Mouse (Mus musculus) mature B cell (primary cell): Measurements from ENCODE around the gene B4galnt1.
"Not testable (repeated sequence)": the region's sequence is repeated elsewhere in the genome, so short reads cannot be mapped to it uniquely, and the experiment has no call there.

ENCODE experiments used
- in situ Hi-C: fragments of 300-500 bp; cut with MboI; formaldehyde crosslinking; loops from 2 replicates; pipeline ENCODE4 v1.14.3; 2019

B4galnt1 gene

DNA sequence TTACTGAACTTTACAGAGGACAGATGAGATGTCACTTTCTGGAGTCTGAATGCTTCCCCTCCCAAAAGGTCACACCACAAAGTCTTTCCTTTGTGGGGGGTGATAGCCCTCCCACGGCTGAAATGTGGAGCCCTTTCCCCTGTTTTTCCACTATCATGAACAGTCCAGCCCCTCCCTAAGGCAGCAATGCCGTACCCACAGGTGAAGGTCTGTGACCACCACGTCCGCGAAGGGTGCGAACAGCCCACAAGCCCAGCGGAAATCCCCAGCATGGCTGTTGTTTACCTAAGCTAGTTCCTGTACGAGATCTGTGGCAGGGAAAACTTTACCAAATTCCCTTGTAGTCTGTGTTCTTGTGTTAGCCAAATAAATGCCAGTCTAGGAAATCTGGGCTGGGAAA, 23.5 kb upstream of the B4galnt1 start:
- in situ Hi-C loops: no loop called here

DNA sequence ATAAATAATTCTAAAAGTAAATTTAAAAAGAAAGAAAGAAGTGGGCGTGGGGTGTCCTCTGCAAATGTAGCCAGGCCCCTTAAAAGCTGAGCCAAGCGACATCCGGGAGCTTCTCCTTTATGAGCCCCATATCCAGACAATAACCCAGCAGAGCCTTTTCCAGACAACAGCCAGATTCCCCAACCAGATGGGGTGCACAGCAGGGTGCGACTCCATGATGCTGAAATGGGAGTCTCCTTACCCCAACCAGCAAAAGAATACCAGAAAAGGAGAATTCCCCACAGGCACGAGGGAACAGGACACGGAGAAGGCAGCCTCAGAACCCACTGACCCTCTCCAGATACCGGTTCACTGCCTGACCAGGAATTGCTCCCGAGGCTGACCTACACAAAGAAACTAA, 21.8 kb upstream of the B4galnt1 start:
- in situ Hi-C loops: no loop called here

DNA sequence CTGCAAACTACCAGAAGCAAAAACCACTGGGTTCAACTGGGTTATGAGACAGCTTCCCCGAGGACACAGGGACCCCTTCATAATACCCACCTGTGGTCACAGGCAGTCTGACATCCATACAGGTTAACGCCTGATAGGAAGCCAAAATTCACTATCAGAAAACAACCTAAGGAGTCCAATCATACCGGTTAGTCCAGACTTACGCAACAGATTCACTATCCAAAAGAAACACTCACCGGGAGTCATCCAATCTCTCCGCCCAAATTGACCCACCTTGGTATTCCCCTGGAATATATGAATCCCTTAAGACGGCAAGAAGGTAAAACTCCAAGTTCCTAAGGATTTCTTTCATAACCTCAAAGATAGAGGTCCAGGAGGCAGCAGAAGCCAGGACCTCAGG, 20.5 kb upstream of the B4galnt1 start:
- in situ Hi-C loops: no loop called here

DNA sequence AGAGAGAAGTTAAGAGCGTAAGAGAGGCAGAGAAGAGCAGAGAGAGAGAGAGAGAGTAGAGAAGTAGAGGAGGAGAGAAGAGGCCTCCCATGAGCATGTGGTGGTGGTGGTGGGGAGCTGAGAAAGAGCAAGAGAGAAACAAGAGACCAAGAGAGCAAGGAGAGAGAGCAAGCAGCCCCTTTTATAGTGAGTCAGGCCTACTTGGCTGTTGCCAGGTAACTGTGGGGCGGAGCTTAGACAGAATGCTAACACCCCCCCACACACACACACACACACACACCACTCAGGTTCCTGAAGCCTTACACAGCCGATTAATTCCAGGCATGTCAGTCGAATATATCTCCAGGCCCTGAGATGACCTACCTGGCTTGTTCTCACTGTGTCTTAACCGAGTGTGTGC, 19.7 kb upstream of the B4galnt1 start:
- in situ Hi-C loops: no loop called here

DNA sequence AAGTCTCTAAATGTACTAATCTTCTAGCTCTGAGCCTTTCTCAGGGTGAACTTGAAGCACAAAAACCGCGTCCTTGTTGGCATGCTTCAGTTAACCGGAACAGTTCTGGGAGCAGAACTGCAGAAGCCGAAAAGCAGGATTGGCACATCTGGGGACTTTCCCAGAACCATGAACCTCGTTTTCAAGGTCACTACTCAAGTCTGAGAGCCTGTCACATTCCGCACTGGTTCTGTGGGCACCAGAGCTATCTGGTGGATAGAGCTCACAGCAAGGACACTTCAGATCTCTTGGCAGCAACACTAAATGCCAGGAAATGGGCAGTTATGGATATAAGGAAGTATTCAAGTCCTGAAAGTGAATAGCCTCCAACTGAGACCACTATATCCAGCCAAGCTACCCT, 17.9 kb upstream of the B4galnt1 start:
- in situ Hi-C loops: no loop called here

DNA sequence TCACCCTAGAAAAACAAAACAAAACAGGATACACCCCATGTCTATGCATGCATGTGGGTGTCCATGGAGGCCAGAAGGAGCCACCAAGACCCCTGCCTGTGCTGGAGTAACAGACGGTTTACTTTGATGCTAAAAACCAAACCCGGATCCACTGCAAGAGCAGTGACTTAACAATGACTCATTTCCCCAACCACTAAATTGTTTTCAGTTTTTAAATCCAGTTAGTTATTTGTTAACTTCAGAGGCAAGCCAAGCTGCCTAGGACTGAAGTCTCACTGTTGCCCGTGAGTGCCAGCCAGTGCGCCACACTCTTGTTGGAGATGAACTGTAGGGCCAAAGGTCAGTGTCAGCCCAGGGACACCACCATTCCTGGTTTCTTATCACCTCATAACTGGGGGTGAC, 14.6 kb upstream of the B4galnt1 start:
- in situ Hi-C loops: no loop called here

- in situ Hi-C loops: not testable (repeated sequence)
Observed at GRCm38 (mm10) chr10:127151233-127151632, 13.8 kb upstream of the B4galnt1 start.

DNA sequence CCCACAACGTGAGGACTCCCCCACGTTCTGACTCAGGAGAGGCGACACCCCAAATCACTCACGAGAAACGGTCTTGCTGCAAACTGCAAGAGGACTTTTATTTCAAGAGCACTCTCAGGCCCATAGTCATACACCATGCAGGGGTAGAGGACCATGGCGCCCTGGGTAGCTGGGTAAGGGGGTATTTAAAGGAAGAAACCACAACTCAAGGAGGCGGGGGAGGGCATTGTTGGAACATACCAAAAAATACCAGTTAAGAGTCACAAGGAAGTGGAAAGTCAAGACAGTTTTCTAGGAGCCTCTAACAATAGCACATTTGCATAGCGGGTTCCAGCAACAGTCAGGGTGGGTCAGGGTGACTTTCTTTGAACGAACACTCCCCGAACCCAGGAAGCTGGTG, 12.5 kb upstream of the B4galnt1 start:
- in situ Hi-C loops: not testable (repeated sequence)

DNA sequence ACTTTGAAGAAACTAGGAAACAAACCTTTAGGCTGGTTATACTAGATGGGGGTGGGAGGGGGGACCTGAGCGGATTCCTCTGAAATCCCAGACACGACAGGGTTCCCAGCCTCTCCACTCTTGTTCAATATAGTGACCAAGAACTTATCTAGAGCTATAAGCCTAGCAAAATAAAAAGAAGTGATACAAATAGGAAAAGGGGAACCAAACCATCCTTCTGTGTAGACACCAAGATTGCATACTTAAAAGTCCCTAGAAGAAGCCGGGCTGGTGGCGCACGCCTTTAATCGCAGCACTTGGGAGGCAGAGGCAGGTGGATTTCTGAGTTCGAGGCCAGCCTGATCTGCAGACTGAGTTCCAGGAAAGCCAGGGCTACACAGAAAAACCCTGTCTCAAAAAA, 11.7 kb upstream of the B4galnt1 start:
- in situ Hi-C loops: no loop called here

GRCm38 (mm10) chr10:127154241-127154640, 10.8 kb upstream of the B4galnt1 start:
- in situ Hi-C loops: no loop called here

- in situ Hi-C loops: no loop called here
Observed at GRCm38 (mm10) chr10:127154652-127155051, 10.4 kb upstream of the B4galnt1 start.

DNA sequence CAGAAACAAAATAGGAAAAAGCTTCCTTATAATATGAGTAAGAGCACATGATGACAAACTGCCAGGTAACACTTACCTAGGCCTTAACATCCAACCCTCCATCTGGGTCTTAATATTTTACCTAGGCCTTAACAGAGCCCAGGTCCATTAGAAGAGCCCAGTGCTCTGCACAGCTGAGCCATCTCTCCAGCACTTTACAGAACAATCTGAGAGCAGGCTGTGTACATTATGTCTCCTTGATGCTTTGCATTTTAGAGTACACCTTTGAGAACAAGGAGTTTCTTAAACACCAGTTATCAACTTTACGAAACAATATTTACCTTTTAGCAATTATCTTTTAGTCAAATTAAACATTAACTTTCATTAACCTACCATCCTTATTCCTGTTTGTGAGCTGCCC, 8.9 kb upstream of the B4galnt1 start:
- in situ Hi-C loops: no loop called here

DNA sequence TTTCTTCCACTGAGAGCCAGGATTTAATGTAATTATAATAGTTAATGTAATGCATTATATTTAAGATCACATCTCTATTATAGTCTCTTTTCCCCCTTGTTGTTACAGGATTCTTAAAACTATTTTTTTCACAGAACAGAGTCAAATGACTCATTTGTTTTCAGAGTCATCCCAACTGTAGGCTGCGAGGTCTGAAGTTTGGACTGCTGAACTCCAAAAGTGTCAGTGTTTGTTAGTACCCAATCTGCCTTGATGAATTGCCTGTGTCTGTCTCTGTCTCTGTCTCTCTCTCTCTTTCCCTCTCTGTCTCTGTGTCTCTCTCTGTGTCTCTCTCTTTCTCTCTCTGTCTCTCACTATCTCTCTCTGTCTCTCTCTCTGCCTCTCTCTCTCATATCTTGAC, 8.5 kb upstream of the B4galnt1 start:
- in situ Hi-C loops: no loop called here

DNA sequence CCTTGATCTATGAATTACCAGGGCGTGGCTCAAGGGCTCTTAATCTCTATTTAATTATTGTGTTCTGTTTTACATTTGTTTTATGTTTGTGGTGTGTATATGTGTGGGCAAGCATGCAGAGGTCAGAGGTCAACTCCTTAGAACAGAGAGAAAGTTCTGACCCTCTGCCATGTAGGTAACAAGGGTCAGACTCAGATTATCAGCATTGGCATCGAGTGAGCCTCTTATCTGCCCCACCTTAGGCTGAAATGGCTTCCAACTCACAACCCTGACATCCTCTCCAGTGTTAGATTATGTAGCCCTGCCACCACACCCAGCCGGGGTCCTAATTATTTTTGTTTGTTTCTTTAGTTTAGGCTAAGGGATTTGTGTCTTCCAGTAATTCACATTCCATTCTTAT, 6.6 kb upstream of the B4galnt1 start:
- in situ Hi-C loops: no loop called here

GRCm38 (mm10) chr10:127160081-127160480, 4.9 kb upstream of the B4galnt1 start:
- in situ Hi-C loops: no loop called here

- in situ Hi-C loops: no loop called here
Observed at GRCm38 (mm10) chr10:127160728-127161127, 4.3 kb upstream of the B4galnt1 start.

GRCm38 (mm10) chr10:127162771-127163261, 2.2 kb upstream of the B4galnt1 start:
- in situ Hi-C loops: not testable (repeated sequence)

- in situ Hi-C loops: no loop called here
Observed at GRCm38 (mm10) chr10:127164190-127164589, 835 bp upstream of the B4galnt1 start.

DNA sequence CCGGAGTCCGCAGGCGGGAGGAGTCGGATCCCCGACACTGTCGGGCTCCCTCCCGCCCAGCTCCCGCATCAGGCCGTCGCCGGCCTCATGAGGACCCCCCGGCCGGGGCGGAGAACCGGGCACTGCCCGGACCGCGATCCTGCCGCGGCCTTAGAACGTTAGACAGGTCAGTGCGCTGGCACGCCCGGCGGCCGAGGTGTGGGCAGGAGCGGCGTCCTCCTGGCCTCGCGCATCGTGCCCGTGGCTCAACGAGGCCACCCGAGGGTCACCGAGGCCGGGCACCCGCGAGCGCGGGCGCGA, 279 bp downstream of the B4galnt1 start:
- in situ Hi-C loops: no loop called here

- in situ Hi-C loops: no loop called here
Observed at GRCm38 (mm10) chr10:127165654-127166403, 804 bp downstream of the B4galnt1 start.

DNA sequence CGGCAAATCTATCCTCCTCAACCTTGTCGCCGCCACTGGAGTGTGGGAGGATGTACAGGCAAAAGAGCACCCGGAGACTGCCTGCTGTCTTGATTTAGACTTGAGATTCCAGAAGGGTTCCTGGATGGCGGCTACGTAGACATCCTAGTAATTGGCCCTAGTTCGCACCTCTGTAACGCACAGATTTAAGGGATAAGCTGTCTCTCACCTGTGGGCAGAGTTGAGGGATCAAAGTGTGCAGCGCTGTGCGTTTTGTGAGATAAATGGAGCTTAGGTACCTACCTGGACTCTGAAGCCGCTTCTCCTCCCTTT, 1.3 kb downstream of the B4galnt1 start:
- in situ Hi-C loops: no loop called here

DNA sequence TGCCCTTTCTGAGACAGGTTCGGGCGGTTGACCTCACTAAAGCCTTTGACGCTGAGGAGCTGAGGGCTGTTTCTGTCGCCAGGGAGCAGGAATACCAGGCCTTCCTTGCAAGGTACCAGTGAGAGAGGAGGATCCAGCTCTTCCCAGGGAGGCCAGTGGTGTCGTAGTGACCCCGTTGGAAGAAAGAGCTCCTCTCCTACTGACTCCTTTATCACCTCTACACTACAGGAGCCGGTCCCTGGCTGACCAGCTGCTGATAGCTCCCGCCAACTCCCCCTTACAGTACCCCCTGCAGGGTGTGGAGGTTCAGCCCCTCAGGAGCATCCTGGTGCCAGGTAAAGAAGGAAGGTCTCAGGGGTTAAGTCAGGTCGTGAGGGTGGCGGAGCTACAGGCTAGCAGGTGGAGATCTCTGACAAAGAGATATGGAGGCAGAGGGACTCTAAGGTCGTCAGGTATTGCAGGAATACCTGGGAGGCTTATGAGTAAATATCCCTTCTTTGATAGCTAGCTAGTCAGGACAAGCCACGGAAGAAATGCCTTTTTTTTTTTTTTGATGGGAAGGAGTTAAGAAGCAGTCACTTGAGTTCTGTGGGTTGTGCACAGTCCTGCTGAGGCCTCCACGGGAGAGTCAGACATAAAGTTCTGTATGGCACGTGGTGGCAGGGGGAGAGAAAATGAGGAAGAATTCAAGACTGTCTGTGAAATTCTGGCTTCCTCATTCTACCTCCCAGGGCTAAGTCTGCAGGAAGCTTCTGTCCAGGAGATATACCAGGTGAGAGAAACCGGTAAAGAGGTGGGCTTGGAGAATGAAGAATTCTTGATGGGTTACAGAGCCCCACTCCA, 2.0 kb downstream of the B4galnt1 start:
- in situ Hi-C loops: no loop called here

GRCm38 (mm10) chr10:127167614-127168192, 2.7 kb downstream of the B4galnt1 start:
- in situ Hi-C loops: no loop called here
